Mouse (Mus musculus) spleen, postnatal 14 days (tissue): ENCODE results near the gene Dbt.
"Not testable (repeated sequence)": the region's sequence is repeated elsewhere in the genome, so short reads cannot be mapped to it uniquely, and the experiment has no call there.

Experiments used
- DNase-seq, 2 experiments: peaks; one replicate each; pipeline ENCODE4 v3.0.0; 2021 to 2022; ENCODE audit warnings: low spot score in 2 of 2

Gene Dbt

GRCm38 (mm10) chr3:116542070-116542469 lies 29.2 kb downstream of the Dbt start:
- no peak for DNase-seq

GRCm38 (mm10) chr3:116542532-116542931 lies 29.7 kb downstream of the Dbt start:
- no peak for DNase-seq

- no peak for DNase-seq
Measured at GRCm38 (mm10) chr3:116547430-116547829, 34.6 kb downstream of the Dbt start.

- no peak for DNase-seq
Measured at GRCm38 (mm10) chr3:116551362-116551761, 38.5 kb downstream of the Dbt start.

GRCm38 (mm10) chr3:116561315-116561714 lies 48.4 kb downstream of the Dbt start:
- DNase-seq: not testable (repeated sequence)

GRCm38 (mm10) chr3:116562408-116563094 lies 49.7 kb downstream of the Dbt start, which contains the start of gene Lrrc39:
Gene Lrrc39 (plus strand): TSS chr3:116562973.
- no peak for DNase-seq

- DNase-seq: no peak
Measured at GRCm38 (mm10) chr3:116563095-116563492, 50.2 kb downstream of the Dbt start.

- no peak for DNase-seq
Measured at GRCm38 (mm10) chr3:116570628-116571027, 57.8 kb downstream of the Dbt start.

GRCm38 (mm10) chr3:116577286-116577685 lies 64.4 kb downstream of the Dbt start:
- DNase-seq: no peak

- no peak for DNase-seq
Measured at GRCm38 (mm10) chr3:116582201-116582600, 69.3 kb downstream of the Dbt start.

- DNase-seq: peak in 1 of 2 experiments; percentile 11
Measured at GRCm38 (mm10) chr3:116594076-116594727, 81.3 kb downstream of the Dbt start.

GRCm38 (mm10) chr3:116594728-116595602 lies 82.1 kb downstream of the Dbt start, which contains the start of gene Sass6:
Gene Sass6 (plus strand): TSS chr3:116594982.
- DNase-seq: peak; percentile 96 to 97

- DNase-seq: no peak
Measured at GRCm38 (mm10) chr3:116595603-116595991, 82.7 kb downstream of the Dbt start.
